Mouse (Mus musculus) activated CD4-positive, CD25-positive, alpha-beta regulatory T cell, adult 4 months (primary cell): Measurements from ENCODE around the gene Mbd4. TPM values are rescaled to one million over a fixed set of nuclear protein-coding genes. Genes with fewer than 3 reads are reported as not detected.

Experiments
- ATAC-seq: one replicate; pipeline ENCODE4 v1.8.0; 2017
- polyA plus RNA-seq, 2 experiments: library from polyadenylated mRNA; unstranded; fragments of 100-300 nt; shearing (Covaris generic); gene quantifications; one replicate each; pipeline ENCODE4 v1.2.1; 2017

Gene Mbd4
- polyA plus RNA-seq, 2 experiments from 2014 or later: 8.7 to 10.4 TPM

- peak; percentile 13 for ATAC-seq
These were observed 45.0 kb downstream of the Mbd4 start for GRCm38 (mm10) chr6:115808196-115808487.

DNA sequence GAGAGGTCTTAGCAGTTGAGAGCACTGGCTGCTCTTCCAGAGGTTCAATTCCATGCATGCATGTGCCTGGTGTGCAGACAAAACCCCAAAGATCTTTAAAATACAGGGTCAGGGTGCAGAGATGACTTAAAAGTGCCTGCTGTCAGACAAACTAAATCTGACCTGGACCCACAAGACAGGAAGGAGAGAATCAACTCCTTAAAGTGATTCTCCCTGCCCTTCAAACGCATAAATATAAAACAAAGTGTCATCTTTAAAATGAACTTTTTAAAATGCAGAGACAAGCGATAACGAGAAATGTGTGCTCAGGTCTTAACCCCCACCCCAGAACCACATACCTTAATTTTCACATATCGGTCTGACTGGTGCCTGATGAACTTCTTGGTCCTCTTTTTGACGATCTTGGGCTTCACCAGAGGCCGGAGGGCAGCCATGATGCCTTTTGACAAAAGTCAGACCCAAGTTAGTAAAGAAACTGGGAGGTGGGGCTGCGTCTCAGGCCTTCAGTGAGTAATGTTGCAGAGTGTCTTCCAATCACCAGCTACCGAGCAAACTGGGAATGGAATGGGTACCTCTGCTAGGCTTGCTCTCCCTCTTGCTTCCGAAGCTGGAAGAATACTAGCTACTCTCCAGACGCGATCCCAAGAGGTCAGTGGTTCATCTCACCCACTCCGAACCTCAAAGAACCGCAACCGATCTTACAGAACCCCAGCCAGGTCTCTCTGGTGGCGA lies 45.5 kb downstream of the Mbd4 start:
- ATAC-seq: no peak

DNA sequence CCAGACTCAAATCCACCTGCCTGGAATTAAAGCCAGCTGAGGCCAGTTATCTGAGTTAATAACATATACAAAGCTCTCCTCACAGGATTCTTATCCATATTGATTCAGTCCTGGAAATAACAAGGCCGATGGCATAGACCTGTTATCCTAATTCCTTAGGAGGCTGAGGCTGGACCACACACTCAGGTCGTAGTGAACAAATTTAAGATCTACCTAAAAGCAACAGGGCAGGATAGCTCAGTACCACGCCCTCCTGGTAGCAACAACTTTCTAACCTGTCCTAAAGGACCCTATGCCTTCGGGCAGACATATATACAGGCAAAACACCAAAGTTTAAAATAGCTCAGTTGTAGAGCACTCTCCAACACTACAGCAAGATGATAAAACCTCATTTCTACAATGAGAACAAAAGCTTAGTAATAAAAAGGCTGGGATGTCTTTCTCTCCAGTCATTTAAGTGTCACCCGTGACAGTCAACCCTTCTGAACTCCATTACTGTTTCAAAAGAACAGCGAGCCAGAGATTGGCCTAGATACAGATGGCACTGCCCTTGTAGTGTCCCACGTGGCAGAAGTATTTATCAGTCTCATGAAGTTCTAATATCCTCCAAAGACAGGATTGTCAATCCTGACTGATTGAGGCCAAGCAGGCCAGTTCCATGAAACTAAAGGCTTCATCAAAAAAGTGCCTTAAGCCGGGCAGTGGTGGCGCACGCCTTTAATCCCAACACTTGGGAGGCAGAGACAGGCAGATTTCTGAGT lies 48.6 kb downstream of the Mbd4 start:
- no peak for ATAC-seq

GRCm38 (mm10) chr6:115803541-115804382 lies 49.4 kb downstream of the Mbd4 start:
- ATAC-seq: peak; percentile 43

DNA sequence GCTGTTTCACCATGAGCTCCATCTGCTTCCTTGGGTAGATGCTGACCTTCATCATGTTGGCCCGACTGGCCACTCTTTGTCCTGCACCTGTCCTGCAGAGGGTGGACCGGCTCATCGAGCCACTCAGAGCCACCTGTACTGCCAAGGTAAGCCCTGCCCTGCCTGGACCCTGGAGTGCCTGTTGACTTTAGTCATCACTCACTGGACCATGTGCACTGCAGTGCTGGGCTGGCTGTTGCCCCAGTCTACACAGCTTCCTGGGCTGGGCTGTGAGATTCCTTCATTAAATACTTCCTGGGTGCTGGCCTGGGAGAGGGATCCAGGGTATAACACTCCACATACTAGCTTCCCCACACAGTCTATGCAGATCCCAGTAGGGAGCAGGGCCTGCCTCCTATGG lies 51.4 kb downstream of the Mbd4 start:
- no peak for ATAC-seq

DNA sequence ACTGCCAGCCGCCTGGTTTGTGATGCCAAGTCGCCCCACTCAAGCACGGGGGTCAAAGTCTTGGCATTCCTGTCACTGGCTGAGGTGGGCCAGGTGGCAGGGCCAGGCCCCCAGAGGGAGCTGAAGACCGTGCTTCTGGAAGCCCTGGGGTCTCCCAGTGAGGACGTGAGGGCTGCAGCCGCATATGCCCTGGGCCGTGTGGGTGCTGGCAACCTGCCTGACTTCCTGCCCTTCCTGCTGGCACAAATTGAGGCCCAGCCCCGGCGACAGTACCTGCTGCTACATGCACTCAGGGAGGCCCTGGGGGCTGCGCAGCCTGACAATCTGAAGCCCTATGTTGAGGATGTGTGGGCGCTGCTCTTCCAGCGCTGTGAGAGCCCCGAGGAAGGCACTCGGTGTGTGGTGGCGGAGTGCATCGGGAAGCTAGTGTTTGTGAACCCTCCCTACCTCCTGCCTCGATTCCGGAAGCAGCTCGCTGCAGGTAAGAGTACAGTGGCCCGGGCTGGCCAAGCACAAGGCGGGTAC lies 60.4 kb downstream of the Mbd4 start:
- ATAC-seq: peak; percentile 57

DNA sequence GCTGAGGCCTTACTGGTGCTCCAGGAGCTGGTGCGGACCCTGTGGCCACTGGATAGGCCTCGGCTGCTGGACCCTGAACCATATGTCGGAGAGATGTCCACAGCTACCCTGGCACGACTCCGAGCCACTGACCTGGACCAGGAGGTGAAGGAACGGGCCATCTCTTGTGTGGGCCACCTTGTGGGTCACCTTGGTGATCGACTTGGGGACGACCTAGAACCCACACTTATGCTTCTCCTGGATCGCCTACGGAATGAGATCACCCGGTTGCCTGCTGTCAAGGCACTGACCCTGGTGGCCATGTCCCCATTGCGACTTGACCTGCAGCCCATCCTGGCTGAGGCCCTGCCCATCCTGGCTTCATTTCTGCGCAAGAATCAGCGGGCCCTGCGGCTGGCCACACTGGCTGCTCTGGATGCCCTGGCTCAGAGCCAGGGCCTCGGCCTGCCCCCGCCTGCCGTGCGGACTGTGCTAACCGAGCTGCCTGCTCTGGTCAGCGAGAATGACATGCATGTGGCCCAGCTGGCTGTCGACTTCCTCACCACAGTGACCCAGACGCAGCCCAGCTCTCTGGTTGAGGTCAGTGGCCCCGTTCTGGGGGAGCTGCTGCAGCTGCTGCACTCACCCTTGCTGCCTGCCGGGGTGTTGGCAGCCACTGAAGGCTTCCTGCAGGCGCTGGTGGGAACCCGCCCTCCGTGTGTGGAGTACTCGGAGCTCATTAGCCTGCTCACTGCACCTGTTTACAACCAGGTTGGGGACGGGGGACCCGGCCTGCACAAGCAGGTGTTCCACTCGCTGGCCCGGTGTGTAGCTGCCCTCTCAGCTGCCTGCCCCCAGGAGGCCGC lies 61.1 kb downstream of the Mbd4 start:
- ATAC-seq: peak; percentile 45

- ATAC-seq: no peak
These were observed 62.2 kb downstream of the Mbd4 start for GRCm38 (mm10) chr6:115791016-115791415.

Other genes with a start within 250 kb of the Mbd4 start
- gene Raf1, start 176.7 kb downstream of the Mbd4 start, polyA plus RNA-seq: 10 to 100 TPM; 38.6 to 48.2 TPM
- not detected for gene Tmem40, start 91.0 kb downstream of the Mbd4 start, polyA plus RNA-seq
- gene Cand2, start 78.8 kb downstream of the Mbd4 start, polyA plus RNA-seq: 1 to 10 TPM; 2.3 to 3.3 TPM
- gene Rpl32, start 44.6 kb downstream of the Mbd4 start, polyA plus RNA-seq: 1,000 to 10,000 TPM; 7,828 to 8,360 TPM
- gene Efcab12, start 15.0 kb downstream of the Mbd4 start, polyA plus RNA-seq: under 1 TPM; 0.19 to 0.24 TPM
- 1 to 10 TPM; 2.3 to 2.7 TPM for gene Ift122, start 99 bp upstream of the Mbd4 start, polyA plus RNA-seq
- gene Rho, start 78.4 kb upstream of the Mbd4 start, polyA plus RNA-seq: not detected
- gene H1foo, start 91.6 kb upstream of the Mbd4 start, polyA plus RNA-seq: under 1 TPM in 1 of 2 experiments, not detected in 1; 0.52 TPM
- gene Plxnd1, start 141.6 kb upstream of the Mbd4 start, polyA plus RNA-seq: 10 to 100 TPM; 10.6 to 10.8 TPM